Mouse (Mus musculus) myocyte (in vitro differentiated cells): Measurements from ENCODE around the gene Dnajc15.

Experiments
- CEBPB ChIP-seq: IDR thresholded peaks from 2 replicates; pipeline ENCODE4 v1.6.1; 2011; ENCODE audit warnings: mild to moderate bottlenecking, moderate library complexity; ENCODE audit not compliant: poor library complexity, insufficient read depth, severe bottlenecking
- E2F4 ChIP-seq: IDR thresholded peaks from one replicate; pipeline ENCODE4 v1.6.1; 2011; ENCODE audit warnings: mild to moderate bottlenecking, control low read depth, moderate library complexity; ENCODE audit not compliant: insufficient read depth
- MAX ChIP-seq: IDR thresholded peaks from one replicate; pipeline ENCODE4 v1.6.1; 2011; ENCODE audit warnings: low read depth, mild to moderate bottlenecking, control low read depth
- MYOD1 ChIP-seq, 3 experiments: IDR thresholded peaks; one replicate each; pipeline ENCODE4 v1.6.1; 2011; ENCODE audit warnings: control low read depth in 2 of 3, low read depth in 2 of 3, mild to moderate bottlenecking in 2 of 3, moderate library complexity in 1 of 3; ENCODE audit not compliant: insufficient read length in 2 of 3, control insufficient read depth in 1 of 3
- POLR2A ChIP-seq: IDR thresholded peaks from one replicate; pipeline ENCODE4 v1.6.1; 2011; ENCODE audit warnings: low read depth, mild to moderate bottlenecking, control low read depth, moderate library complexity; ENCODE audit not compliant: insufficient read length
- POLR2AphosphoS2 ChIP-seq: IDR thresholded peaks from one replicate; pipeline ENCODE4 v1.6.1; 2011; ENCODE audit warnings: low read depth, control low read depth; ENCODE audit not compliant: insufficient read length
- REST ChIP-seq: IDR thresholded peaks from one replicate; pipeline ENCODE4 v1.6.1; 2011; ENCODE audit warnings: mild to moderate bottlenecking, control low read depth, moderate library complexity; ENCODE audit not compliant: insufficient read depth, insufficient read length
- SRF ChIP-seq: IDR thresholded peaks from one replicate; pipeline ENCODE4 v1.6.1; 2011; ENCODE audit warnings: low read depth; ENCODE audit not compliant: control insufficient read depth, insufficient read length
- TCF12 ChIP-seq: IDR thresholded peaks from one replicate; pipeline ENCODE4 v1.6.1; 2011; ENCODE audit warnings: mild to moderate bottlenecking, control low read depth; ENCODE audit not compliant: poor library complexity, insufficient read depth, severe bottlenecking
- USF1 ChIP-seq: IDR thresholded peaks from one replicate; pipeline ENCODE4 v1.6.1; 2011; ENCODE audit warnings: low read depth, mild to moderate bottlenecking, control low read depth, moderate library complexity

DNA sequence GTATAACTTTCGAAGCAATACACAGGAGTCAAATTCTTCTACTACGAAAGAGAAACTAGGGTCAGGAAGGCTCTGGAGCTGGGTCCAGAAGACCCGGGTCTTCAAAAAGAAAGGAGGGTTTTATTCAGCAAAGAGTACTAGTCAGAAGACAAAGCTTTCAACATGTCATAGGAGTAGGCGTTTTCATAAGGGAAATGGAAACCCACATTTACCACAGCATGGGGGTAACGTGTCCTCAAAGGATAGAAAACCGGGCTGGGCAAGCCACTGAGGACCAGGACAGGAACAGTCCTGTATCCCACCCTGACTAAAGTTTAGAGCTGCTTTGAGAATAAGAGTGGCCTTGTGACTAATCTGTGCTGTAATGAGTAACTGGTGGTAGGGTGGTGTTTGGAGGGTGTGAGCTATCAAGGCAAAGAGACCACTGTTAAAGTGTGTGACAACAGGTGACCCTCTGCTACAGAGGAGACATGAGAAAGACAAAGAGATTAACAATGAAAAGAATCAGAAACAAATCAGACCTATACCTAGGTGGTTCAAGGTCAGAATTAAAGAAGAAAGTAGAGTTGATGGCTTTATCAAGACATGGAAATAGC lies 3.4 kb downstream of the Dnajc15 start:
- TF ChIP-seq POLR2A (no peak), TCF12 (no peak), CEBPB (no peak), SRF (no peak), POLR2AphosphoS2 (no peak), USF1 (no peak), MYOD1 (IDR thresholded peaks at IDR 0.05; ENCODE audit: control insufficient read depth in 1 of 3, insufficient read length in 2 of 3, low read depth in 2 of 3) (no peak), E2F4 (no peak), MAX (no peak), REST (no peak)
